Mouse (Mus musculus) liver, adult 2 months (tissue): ENCODE data around the gene Rrp9.

ENCODE experiments used
- CTCF ChIP-seq: fragments of 200-500 bp; IDR thresholded peaks from 2 replicates; pipeline ENCODE4 v1.5.1; 2011; ENCODE audit warnings: low read depth, low read length, control low read depth
- POLR2A ChIP-seq: fragments of 200-500 bp; IDR thresholded peaks from 2 replicates; pipeline ENCODE4 v1.6.1; 2011; ENCODE audit warnings: low read length, control low read depth; ENCODE audit not compliant: insufficient read depth; ENCODE audit errors: extremely low read depth

DNA sequence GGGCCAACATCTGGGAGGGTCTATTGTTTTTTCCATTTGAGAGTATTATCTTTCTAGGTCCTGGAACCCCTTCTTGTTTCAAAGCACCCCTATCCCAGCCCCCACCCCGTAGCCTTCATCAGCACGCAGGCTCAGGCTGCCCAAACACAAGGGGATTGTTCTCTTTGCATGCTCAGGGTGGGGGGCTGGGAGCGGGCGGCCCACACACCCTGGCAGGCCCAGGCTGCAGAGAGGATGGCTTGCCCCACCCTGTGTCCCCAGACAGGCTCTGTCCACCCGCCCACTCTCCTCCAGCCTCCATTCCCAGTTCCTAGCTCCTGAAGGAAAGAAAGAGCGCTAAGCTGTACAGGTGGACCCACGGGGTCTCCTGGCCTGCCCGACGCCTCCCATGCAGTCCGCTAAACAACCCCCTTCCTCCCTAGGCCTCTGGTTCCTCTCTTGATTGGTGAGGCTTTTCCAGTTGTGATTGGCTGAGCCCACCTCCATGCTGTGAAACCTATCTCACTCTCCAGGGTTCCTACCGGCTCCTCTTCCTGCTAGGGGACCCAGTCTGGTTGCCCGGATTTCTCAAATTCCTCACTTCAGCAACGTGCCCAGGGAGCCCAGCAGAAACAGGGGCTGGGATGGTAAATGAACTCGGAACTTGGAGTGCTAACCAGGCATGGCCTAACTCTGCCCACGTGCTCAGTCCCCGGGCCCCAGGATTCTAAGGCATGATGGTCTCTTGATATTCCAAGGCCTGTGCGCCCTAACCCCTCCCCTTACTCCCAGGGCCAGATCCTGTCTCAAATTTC, 20.7 kb upstream of the Rrp9 start:
- no peak for TF ChIP-seq CTCF
- TF ChIP-seq POLR2A, result no peak
